Mouse (Mus musculus) ES-E14 (cell line): ENCODE data around the gene Wee1. TPM values are rescaled to one million over a fixed set of nuclear protein-coding genes. Genes with fewer than 3 reads are reported as not detected.

Experiments used
- DNase-seq: peaks from one replicate; pipeline ENCODE4 v3.0.0-alpha.2; 2013; ENCODE audit warnings: low read depth, low spot score
- H3K27ac ChIP-seq: 2 replicates; pipeline ENCODE4 v1.5.1; 2012; ENCODE audit warnings: low read depth, mild to moderate bottlenecking, low read length, moderate library complexity, mixed read lengths; ENCODE audit not compliant: poor library complexity, insufficient read depth, severe bottlenecking
- H3K36me3 ChIP-seq: 2 replicates; pipeline ENCODE4 v1.6.1; 2012; ENCODE audit warnings: mild to moderate bottlenecking, low read length, moderate library complexity, mixed read lengths; ENCODE audit not compliant: control insufficient read depth, poor library complexity, insufficient read depth, severe bottlenecking
- H3K4me1 ChIP-seq, 2 experiments: fragments of 150-350 bp in 1 of 2; sonication (generic) in 1 of 2; 2 replicates each; pipeline ENCODE4 v1.6.1; 2012; ENCODE audit warnings: low read length in 2 of 2, mild to moderate bottlenecking in 1 of 2, mixed read lengths in 1 of 2; ENCODE audit not compliant: control insufficient read depth in 2 of 2, insufficient read depth in 2 of 2, poor library complexity in 1 of 2
- H3K4me3 ChIP-seq, 2 experiments: fragments of 150-350 bp in 1 of 2; sonication (generic) in 1 of 2; 2 replicates each; pipeline ENCODE4 v1.5.1; 2012; ENCODE audit warnings: low read length in 2 of 2, low read depth in 1 of 2, mild to moderate bottlenecking in 1 of 2, mixed read lengths in 1 of 2; ENCODE audit not compliant: insufficient read depth in 1 of 2, poor library complexity in 1 of 2, severe bottlenecking in 1 of 2
- H3K9ac ChIP-seq: 2 replicates; pipeline ENCODE4 v1.6.1; 2012; ENCODE audit warnings: low read depth, mild to moderate bottlenecking, low read length, mixed read lengths; ENCODE audit not compliant: poor library complexity, insufficient read depth, severe bottlenecking
- H3K9me3 ChIP-seq: fragments of 150-350 bp; sonication (generic); 2 replicates; pipeline ENCODE4 v1.6.1; 2012; ENCODE audit warnings: low read depth, mild to moderate bottlenecking, low read length; ENCODE audit not compliant: control insufficient read depth, insufficient read depth
- CHD2 ChIP-seq: IDR thresholded peaks from 2 replicates; pipeline ENCODE4 v1.6.1; 2014; ENCODE audit warnings: mild to moderate bottlenecking, low read depth, low read length, inconsistent platforms
- HCFC1 ChIP-seq: IDR thresholded peaks from 2 replicates; pipeline ENCODE4 v1.6.1; 2012; ENCODE audit warnings: low read length, inconsistent platforms, borderline replicate concordance; ENCODE audit not compliant: insufficient read depth
- MAFK ChIP-seq: IDR thresholded peaks from 2 replicates; pipeline ENCODE4 v1.6.1; 2014; ENCODE audit warnings: mild to moderate bottlenecking, low read depth, low read length, inconsistent platforms; ENCODE audit not compliant: insufficient read depth
- ZC3H11A ChIP-seq: IDR thresholded peaks from 2 replicates; pipeline ENCODE4 v1.6.1; 2012; ENCODE audit warnings: low read depth, mild to moderate bottlenecking, inconsistent platforms, low read length, borderline replicate concordance
- ZNF384 ChIP-seq: IDR thresholded peaks from 2 replicates; pipeline ENCODE4 v1.6.1; 2012; ENCODE audit warnings: low read depth, low read length, inconsistent platforms
- in situ Hi-C, 2 experiments: fragments of 600-800 bp; cut with MboI; formaldehyde crosslinking; loops; one replicate each; pipeline ENCODE4 v1.15.1; 2025; ENCODE audit warnings: low sequenced_read_pairs in 2 of 2, inconsistent platforms in 1 of 2; ENCODE audit not compliant: unreplicated experiment in 2 of 2
- total RNA-seq: library from RNA; depleted of rRNA; stranded (reverse); fragments of 300-350 nt; gene quantifications from 2 replicates; pipeline ENCODE4 v1.2.3, GENCODE M21; 2012

Gene Wee1
- total RNA-seq, 1 experiment: 16.5 TPM

DNA sequence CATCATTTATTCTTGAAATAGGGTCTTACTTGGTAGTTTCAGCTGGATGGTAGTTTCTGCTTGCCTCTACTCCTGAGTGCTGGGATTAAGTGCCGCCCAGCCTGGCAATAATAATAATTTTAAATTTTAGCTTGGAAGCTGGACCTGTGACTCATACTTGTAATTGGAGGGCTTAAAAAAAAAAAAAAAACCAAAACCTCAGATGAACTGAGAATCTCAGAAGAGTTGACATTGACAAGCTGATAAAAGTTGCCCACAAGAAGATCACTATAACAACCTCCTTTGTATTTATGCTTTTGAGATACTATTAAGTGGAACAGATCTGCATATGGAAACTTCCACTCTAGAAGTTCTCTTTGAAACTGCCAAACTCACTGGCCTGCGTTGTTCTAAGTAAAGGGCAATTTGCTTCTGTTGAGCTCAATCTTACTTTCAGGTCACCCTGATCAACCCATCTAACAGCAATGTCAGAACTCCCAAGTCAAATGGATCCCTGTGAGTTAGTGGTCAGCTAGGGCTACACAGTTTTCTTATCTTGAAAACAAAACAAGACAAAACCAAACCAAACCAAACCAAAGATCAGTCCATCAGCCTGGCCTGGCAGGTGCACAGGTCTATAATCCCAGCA, 1.6 kb upstream of the Wee1 start:
- no peak for TF ChIP-seq ZNF384
- TF ChIP-seq ZC3H11A: no peak
- no peak for TF ChIP-seq CHD2
- no peak for TF ChIP-seq MAFK
- TF ChIP-seq HCFC1: no peak
- no peak for DNase-seq
- H3K4me1 ChIP-seq: peaks cover 1 to 11% of the 10 kb centered on the region in 2 experiments; a peak in 2 of 4 replicates
- no peaks in the 10 kb centered on the region for H3K36me3 ChIP-seq
- no peak overlapping the region for H3K4me3 ChIP-seq
- no peak overlapping the region for H3K9ac ChIP-seq
- H3K27ac ChIP-seq: no peak overlapping the region
- H3K9me3 ChIP-seq: no peaks in the 10 kb centered on the region
- in situ Hi-C loops: no loop called here

DNA sequence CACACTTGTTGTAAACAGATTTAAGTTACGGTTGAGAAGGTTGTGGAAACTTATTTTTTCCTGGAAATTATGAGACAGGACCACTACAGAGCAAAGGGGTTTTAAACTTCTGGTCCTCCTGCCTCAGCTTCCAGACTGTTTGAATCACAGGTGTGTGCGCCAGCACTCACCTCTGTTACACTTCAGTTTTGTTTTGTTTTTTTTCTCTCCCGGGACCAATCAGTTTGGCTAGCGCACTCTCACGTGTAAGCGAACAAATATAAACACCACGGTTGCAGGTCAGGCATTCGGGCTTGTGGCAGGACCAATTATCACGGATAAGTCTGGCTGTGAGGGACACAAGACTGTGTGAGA, 707 bp upstream of the Wee1 start:
- H3K27ac ChIP-seq: peak overlapping the region; percentile 74; the same call in 1 of the 2 replicates
- TF ChIP-seq HCFC1 (no peak), CHD2 (no peak), ZNF384 (peak; percentile 67), MAFK (no peak), ZC3H11A (no peak)
- in situ Hi-C loops: no loop called here
- no peaks in the 10 kb centered on the region for H3K36me3 ChIP-seq
- H3K9ac ChIP-seq: peak overlapping the region; percentile 71
- H3K9me3 ChIP-seq: no peaks in the 10 kb centered on the region
- peaks cover 1 to 10% of the 10 kb centered on the region in 2 experiments; a peak in 2 of 4 replicates for H3K4me1 ChIP-seq
- H3K4me3 ChIP-seq: peak overlapping the region; percentile 79 to 100
- DNase-seq: no peak

DNA sequence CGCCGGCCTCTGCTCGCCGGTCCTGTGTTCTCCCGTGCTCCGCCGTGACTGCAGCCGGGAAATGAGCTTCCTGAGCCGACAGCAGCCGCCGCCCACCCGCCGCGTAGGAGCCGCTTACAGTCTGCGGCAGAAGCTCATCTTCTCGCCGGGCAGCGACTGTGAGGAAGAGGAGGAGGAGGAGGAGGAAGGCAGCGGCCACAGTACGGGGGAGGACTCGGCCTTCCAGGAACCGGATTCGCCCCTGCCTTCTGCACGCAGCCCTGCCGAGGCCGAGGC, 381 bp downstream of the Wee1 start:
- peaks cover 5% of the 10 kb centered on the region for H3K36me3 ChIP-seq
- no peak for DNase-seq
- H3K9ac ChIP-seq: peak overlapping the region; percentile 93
- H3K27ac ChIP-seq: peak overlapping the region; percentile 90
- in situ Hi-C loops: no loop called here
- H3K4me1 ChIP-seq: peaks cover 0 to 8% of the 10 kb centered on the region in 2 experiments; a peak in 2 of 4 replicates
- peak overlapping the region; percentile 90 to 100 for H3K4me3 ChIP-seq
- TF ChIP-seq ZNF384: no peak
- TF ChIP-seq HCFC1: no peak; the same call in 1 of the 2 replicates
- no peak for TF ChIP-seq ZC3H11A
- TF ChIP-seq CHD2: no peak
- no peak for TF ChIP-seq MAFK
- no peaks in the 10 kb centered on the region for H3K9me3 ChIP-seq

DNA sequence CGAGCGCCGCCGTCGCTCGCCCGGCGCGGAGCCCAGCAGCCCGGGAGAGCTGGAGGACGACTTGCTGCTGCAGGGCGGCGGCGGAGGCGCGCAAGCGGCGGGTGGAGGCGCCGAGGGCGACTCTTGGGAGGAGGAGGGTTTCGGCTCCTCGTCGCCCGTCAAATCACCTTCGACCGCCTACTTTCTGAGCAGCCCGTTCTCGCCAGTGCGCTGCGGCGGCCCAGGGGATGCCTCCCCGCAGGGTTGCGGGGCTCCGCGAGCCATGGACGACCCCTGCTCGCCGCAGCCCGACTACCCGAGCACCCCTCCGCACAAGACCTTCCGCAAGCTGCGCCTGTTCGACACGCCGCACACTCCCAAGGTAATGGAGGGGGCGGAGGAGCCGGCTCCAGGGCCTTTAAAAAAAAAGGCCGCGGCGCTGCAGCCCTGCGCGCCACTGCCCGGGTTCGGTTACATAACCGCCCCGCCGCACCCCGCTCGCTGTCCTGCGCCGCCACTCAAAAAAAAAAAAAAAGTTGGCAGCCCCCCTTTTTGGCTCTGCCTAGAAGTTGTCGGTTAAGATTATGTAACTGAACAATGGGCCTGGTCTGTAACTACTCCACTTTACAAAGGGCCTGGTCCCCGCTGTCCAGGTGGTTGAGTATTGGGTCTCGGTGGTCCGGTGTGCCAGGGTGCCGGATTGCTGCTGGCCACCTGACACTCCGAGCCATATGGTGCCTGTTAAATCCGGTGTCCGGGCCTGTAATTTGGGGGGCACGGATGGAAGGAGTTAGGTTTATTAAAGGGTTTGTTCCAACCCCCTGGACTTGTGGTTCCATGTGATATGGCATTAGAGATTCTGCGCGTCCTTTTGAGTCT, 948 bp downstream of the Wee1 start:
- H3K4me3 ChIP-seq: peak overlapping the region; percentile 90 to 100
- H3K9me3 ChIP-seq: no peaks in the 10 kb centered on the region
- TF ChIP-seq MAFK (no peak), ZNF384 (no peak; the same call in 1 of the 2 replicates), HCFC1 (no peak), CHD2 (no peak), ZC3H11A (no peak)
- peak overlapping the region; percentile 90 for H3K27ac ChIP-seq
- DNase-seq: no peak
- peak overlapping the region; percentile 93 for H3K9ac ChIP-seq
- peaks cover 0 to 6% of the 10 kb centered on the region in 2 experiments; a peak in 2 of 4 replicates for H3K4me1 ChIP-seq
- in situ Hi-C loops: no loop called here
- peaks cover 8% of the 10 kb centered on the region for H3K36me3 ChIP-seq
